Mouse (Mus musculus): Measurements from ENCODE around the gene Padi3. TPM values are rescaled to one million over a fixed set of nuclear protein-coding genes. Genes with fewer than 3 reads are reported as not detected.

Gene Padi3
- polyA plus RNA-seq, 1 experiment from 2014 or later = not detected

DNA sequence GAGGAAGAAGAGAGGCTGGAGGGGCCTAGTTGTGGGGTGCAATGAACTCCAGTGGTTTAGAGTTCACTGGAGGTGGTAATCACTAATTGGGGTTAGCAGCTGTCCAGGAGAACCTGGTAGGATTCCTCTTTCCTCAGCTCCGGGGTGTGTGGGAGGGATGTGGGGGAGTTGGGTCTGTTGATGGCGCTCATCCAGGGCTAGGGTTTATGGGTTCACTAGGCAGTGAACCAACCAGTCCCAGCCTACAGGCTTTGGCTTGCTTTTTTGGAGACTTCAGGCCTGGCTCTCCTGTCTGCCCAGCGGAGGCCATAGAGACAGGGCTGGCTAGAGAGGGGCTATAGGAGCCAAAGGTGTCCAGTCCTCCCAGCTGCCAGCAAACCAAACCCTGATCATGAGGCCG lies 20.5 kb downstream of the Padi3 start:
- Histone ChIP-seq H3K9ac (no peak overlapping the region), H3K27me3 (replicated peaks) (no peaks in the 10 kb centered on the region), H3K27ac (no peak overlapping the region), H3K9me3 (no peaks in the 10 kb centered on the region), H3K4me1 (no peaks in the 10 kb centered on the region), H3K36me3 (replicated peaks) (no peaks in the 10 kb centered on the region), H3K4me3 (no peak overlapping the region), H3K4me2 (no peak overlapping the region)
- no peak for ATAC-seq (replicated peaks)
- whole genome bisulfite sequencing = 94% methylated on average over 4 of the region's 4 CpGs

DNA sequence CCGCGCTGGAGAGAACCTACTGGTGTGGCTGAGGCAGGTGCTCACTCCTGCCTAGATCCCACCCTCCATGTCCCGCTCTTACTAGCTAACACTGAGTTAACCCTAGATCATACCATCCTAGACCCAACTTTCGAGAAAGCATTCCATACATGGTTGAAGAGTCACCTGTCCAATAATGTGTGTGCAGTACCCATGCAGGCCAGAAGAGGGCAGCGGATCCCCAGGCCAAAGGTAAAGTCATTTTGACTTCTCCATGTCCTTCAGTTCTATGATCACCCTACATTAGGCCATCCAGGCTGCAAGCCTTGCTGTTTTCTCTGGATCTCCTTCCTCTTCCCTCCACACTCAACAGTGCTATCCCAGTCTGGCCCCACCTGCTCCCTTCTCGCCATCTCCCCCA lies 21.5 kb downstream of the Padi3 start:
- no peaks in the 10 kb centered on the region for H3K9me3 ChIP-seq
- H3K4me3 ChIP-seq = no peak overlapping the region
- no peak overlapping the region for H3K27ac ChIP-seq
- ATAC-seq (replicated peaks) = no peak
- no peaks in the 10 kb centered on the region for H3K36me3 ChIP-seq (replicated peaks)
- no peaks in the 10 kb centered on the region for H3K27me3 ChIP-seq (replicated peaks)
- H3K9ac ChIP-seq = no peak overlapping the region
- WGBS = 48% methylated on average over 6 of the region's 6 CpGs
- no peak overlapping the region for H3K4me2 ChIP-seq
- no peaks in the 10 kb centered on the region for H3K4me1 ChIP-seq

DNA sequence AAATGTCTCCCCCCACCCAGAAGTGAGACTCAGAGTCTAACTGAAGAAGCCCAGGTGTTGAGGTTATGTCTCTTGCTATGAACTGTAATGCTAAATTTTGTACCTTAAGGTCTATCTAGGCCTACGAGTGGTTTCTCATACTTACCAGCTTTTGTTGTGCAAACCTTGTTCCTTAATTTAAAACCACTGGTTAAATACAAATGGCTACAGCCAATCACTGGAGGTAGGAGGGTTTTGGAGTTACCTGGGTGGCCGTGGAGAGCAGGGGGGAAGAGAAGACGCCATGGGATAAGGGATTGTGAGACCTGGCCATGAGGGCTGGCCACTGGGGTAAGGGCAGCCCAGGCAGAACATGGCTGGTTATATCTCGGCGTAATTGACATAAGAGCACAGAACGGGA lies 22.2 kb downstream of the Padi3 start:
- Histone ChIP-seq H3K9me3 (no peaks in the 10 kb centered on the region), H3K27ac (no peak overlapping the region)

DNA sequence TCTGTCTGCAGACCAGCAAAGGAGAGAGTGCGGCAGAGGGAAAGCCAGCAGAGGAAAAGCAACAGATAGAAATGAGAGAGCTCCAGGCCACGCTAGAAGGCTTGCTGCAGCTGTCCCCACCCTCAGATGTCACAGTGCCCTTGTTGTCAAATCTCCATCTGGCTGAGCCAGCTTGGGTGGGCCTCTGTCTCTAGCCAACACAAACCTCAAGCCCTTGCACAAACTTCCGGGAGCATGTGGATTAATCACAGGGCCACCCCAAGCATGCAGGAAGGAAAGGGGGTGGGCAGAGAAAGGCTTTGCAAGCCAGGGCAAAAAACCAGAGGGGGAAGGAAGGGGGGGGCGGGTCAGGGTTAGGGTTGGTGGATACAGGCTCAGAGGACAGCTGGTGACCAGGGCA lies 23.0 kb downstream of the Padi3 start:
- Histone ChIP-seq H3K4me1 (no peaks in the 10 kb centered on the region), H3K27me3 (replicated peaks) (no peaks in the 10 kb centered on the region), H3K9ac (no peak overlapping the region), H3K4me3 (no peak overlapping the region), H3K4me2 (no peak overlapping the region), H3K9me3 (no peaks in the 10 kb centered on the region), H3K36me3 (replicated peaks) (no peaks in the 10 kb centered on the region), H3K27ac (no peak overlapping the region)
- 71% methylated on average over 4 of the region's 4 CpGs for WGBS
- no peak for ATAC-seq (replicated peaks)

More for the DNA sequence above, 22.2 kb downstream of the Padi3 start:
- no peak overlapping the region for H3K9ac ChIP-seq
- ATAC-seq (replicated peaks) = no peak
- no peak overlapping the region for H3K4me3 ChIP-seq
- H3K36me3 ChIP-seq (replicated peaks) = no peaks in the 10 kb centered on the region
- no peaks in the 10 kb centered on the region for H3K4me1 ChIP-seq
- 77% methylated on average over 6 of the region's 6 CpGs for WGBS
- no peaks in the 10 kb centered on the region for H3K27me3 ChIP-seq (replicated peaks)
- H3K4me2 ChIP-seq = no peak overlapping the region

DNA sequence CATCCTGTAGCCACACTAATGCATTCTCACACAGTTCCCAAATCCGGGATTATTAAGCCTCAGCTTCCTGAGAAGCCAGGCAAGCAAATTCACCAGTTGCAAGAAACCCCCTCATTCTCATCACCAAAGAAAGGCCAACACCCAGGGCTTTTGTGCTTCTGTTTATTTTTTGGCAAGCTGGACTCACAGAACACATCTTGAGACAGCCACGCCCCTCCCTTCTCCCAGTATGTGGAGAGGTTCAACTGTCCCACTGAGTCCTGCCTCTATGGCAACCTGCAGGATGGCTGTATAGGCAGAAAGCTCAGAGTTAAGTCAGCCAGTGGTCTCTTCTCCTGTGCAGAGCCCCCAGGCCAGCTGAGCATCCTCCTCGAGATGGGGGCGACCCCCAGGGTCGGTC lies 25.2 kb downstream of the Padi3 start:
- H3K4me1 ChIP-seq = no peaks in the 10 kb centered on the region
- no peaks in the 10 kb centered on the region for H3K36me3 ChIP-seq (replicated peaks)
- WGBS = 81% methylated on average over 5 of the region's 5 CpGs
- H3K4me2 ChIP-seq = no peak overlapping the region
- no peak overlapping the region for H3K4me3 ChIP-seq
- H3K27me3 ChIP-seq (replicated peaks) = no peaks in the 10 kb centered on the region
- H3K9ac ChIP-seq = no peak overlapping the region
- no peak overlapping the region for H3K27ac ChIP-seq
- H3K9me3 ChIP-seq = no peaks in the 10 kb centered on the region
- ATAC-seq (replicated peaks) = no peak

DNA sequence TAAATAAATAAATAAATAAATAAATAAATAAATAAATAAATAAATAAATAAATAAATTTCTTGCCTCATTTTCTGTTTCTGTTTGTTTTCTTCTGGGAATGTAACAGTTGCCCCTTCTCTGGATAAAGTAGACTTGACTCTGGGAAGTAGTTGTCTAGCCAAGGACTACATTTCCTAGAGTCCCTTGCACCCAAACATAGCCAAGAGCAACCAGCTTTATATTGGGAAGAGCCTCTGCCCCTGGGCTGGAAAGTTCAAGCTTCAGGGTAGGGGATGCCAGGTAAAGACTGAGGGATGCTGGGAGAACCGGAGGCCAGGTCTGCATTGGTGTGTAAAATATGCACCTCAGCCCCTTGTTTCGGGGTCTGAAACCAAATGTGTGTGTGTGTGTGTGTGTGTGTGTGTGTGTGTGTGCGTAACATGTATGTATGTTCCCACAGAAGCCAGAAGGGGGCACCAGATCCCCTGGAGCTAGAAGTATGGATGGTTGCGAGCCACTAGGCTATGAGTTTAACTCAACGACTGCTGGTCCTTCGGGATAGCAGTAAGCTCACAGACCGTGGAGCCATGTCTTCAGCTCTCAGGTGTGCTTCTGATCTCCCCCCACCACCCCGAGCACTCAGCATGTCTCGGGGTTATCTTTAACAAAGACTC lies 26.0 kb downstream of the Padi3 start:
- no peak for ATAC-seq (replicated peaks)
- no peaks in the 10 kb centered on the region for H3K9me3 ChIP-seq
- H3K4me3 ChIP-seq = no peak overlapping the region
- WGBS = 92% methylated on average over 9 of the region's 9 CpGs
- no peaks in the 10 kb centered on the region for H3K4me1 ChIP-seq
- H3K27ac ChIP-seq = no peak overlapping the region
- H3K36me3 ChIP-seq (replicated peaks) = no peaks in the 10 kb centered on the region
- no peaks in the 10 kb centered on the region for H3K27me3 ChIP-seq (replicated peaks)
- H3K4me2 ChIP-seq = no peak overlapping the region
- no peak overlapping the region for H3K9ac ChIP-seq

DNA sequence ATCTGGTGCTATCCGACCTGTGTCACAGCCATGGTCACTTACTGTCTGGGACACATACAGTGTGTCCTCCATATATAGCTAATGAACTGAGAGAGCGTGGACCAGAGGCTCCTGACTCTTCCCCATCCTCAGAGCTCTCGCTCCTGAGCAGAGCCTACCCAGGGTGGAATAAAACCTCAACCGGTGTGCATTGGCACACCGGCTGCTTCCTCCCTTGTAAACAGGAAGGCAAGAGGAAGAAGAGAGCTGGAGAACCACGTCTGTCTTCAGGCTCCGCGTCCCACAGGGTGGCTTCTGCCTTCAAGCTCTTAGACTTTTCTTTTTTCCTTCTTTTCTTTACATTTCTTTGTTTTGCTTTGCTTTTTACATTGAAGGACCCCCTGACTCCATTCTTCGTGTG lies 27.6 kb downstream of the Padi3 start:
- 89% methylated on average over 9 of the region's 9 CpGs for WGBS
- Histone ChIP-seq H3K4me1 (no peaks in the 10 kb centered on the region), H3K27ac (no peak overlapping the region), H3K36me3 (replicated peaks) (no peaks in the 10 kb centered on the region), H3K4me2 (no peak overlapping the region), H3K9me3 (no peaks in the 10 kb centered on the region), H3K9ac (no peak overlapping the region), H3K4me3 (no peak overlapping the region), H3K27me3 (replicated peaks) (no peaks in the 10 kb centered on the region)
- no peak for ATAC-seq (replicated peaks)

DNA sequence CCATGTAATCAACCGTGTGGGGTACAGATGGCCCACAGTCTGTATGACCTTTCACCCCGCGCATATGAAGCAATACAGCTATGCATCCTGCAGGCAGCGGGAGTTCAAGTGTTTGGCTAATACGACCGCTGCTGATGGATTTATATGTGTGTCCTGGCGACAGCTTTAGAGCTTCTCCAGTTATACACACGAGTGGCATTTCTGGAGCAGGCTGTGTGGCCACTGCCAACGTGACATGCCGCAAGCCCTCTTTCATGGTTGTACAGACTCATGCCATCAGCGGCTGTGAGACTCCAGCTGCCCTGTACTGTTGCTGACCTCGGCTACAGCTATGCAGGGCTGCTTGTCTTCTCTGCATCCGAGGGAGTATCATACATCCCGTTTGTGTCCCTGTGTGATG lies 29.9 kb downstream of the Padi3 start:
- H3K4me1 ChIP-seq = no peaks in the 10 kb centered on the region
- H3K36me3 ChIP-seq (replicated peaks) = no peaks in the 10 kb centered on the region
- no peak overlapping the region for H3K9ac ChIP-seq
- ATAC-seq (replicated peaks) = no peak
- H3K4me2 ChIP-seq = no peak overlapping the region
- 86% methylated on average over 14 of the region's 14 CpGs for WGBS
- H3K9me3 ChIP-seq = no peaks in the 10 kb centered on the region
- no peak overlapping the region for H3K4me3 ChIP-seq
- no peak overlapping the region for H3K27ac ChIP-seq
- no peaks in the 10 kb centered on the region for H3K27me3 ChIP-seq (replicated peaks)

DNA sequence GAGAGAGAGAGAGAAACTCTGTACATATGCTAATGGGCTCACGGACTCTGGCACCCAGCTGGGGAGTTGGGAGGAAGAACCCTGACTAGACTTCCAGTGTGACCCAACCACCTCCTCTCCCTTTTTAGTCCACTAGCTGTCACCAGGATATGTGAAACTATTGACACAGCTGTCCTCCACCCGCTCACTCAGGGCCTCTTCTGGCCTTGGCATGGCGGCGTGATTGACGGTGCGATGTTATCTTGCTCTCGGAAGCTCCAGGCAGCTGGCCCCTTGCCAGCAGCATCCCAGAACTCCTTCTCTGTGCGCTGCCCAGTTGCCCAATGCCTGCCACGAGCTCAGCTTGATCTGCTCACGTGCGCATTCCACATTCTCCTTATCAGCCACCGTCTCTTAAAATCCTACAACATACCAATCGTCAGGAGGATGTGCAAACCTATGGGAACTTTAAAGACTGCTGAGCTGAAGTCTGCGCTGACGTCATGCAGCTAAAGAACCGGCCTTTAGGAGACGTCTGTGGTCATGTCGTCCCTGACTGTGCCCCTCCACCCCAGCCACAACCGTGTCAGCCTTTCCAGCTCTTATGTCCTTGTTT lies 30.5 kb downstream of the Padi3 start:
- no peak overlapping the region for H3K4me2 ChIP-seq
- H3K27ac ChIP-seq = no peak overlapping the region
- H3K36me3 ChIP-seq (replicated peaks) = no peaks in the 10 kb centered on the region
- WGBS = 64% methylated on average over 19 of the region's 19 CpGs
- H3K27me3 ChIP-seq (replicated peaks) = no peaks in the 10 kb centered on the region
- no peaks in the 10 kb centered on the region for H3K9me3 ChIP-seq
- no peaks in the 10 kb centered on the region for H3K4me1 ChIP-seq
- no peak overlapping the region for H3K4me3 ChIP-seq
- ATAC-seq (replicated peaks) = no peak
- H3K9ac ChIP-seq = no peak overlapping the region

DNA sequence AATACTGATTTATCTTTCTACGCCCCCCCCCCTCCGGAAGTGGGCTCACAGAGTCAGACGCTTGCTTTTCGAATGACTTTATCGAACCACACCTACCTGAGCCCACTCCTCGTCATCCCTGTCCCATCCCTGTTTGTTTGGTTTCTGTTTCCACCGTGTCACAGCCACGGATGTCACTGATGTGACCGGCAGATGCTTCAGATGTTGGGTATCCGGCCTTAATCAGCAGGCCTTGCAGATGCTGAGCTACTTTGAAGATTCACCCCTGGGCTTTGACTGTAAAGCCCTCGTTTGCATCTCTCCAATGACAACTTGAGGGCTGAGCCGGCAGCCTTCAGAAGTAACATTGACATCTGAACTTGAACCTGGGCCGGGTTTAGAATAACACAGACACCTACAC lies 33.8 kb downstream of the Padi3 start:
- Histone ChIP-seq H3K4me1 (no peaks in the 10 kb centered on the region), H3K4me2 (no peak overlapping the region), H3K9ac (no peak overlapping the region), H3K9me3 (no peaks in the 10 kb centered on the region), H3K4me3 (no peak overlapping the region), H3K27ac (no peak overlapping the region), H3K36me3 (replicated peaks) (no peaks in the 10 kb centered on the region), H3K27me3 (replicated peaks) (no peaks in the 10 kb centered on the region)
- 69% methylated on average over 13 of the region's 13 CpGs for WGBS
- no peak for ATAC-seq (replicated peaks)

DNA sequence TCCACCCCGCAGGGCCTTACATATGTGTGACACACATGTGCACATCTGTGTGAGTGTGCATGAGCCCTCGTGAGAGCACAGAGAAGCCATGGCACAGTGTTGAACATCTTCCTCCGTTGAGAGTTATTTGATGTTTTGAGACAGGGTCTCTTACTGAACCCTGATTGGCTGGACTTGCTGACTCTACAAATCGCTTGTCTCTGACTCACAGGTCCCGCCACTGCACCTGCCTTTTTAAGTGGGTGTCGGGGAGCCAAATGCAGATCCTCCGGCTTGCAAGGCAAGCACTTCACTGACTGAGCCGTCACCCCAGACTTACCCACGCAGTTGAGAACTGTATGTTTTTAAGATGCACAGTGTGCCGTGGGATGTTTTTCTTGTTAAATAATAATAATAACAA lies 34.6 kb downstream of the Padi3 start:
- Histone ChIP-seq H3K36me3 (replicated peaks) (no peaks in the 10 kb centered on the region), H3K4me1 (no peaks in the 10 kb centered on the region), H3K9me3 (no peaks in the 10 kb centered on the region), H3K27me3 (replicated peaks) (no peaks in the 10 kb centered on the region), H3K4me2 (no peak overlapping the region), H3K4me3 (no peak overlapping the region), H3K9ac (no peak overlapping the region), H3K27ac (no peak overlapping the region)
- 87% methylated on average over 10 of the region's 10 CpGs for WGBS
- ATAC-seq (replicated peaks) = no peak

DNA sequence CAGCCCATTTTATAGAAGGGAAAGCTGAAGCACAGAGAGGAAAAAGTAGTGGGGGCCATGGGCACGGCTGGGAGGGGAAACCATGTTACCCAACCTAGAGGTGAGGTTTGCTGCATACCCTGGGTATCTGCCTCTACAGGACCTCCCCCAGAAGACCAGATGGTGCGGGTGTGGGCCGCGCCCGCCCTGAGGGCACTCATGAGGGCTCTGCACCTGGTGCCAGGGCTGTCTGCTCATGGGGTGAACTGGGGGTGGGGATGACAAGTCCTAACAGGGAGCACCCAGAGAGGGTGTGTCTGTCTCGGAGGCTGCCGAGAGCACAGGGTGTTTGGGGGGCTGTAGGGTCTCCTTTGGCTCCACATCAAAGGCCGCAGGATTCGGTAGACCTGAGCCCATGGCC lies 35.6 kb downstream of the Padi3 start:
- Histone ChIP-seq H3K4me1 (peaks cover 4% of the 10 kb centered on the region; the same call in 1 of the 2 replicates), H3K27ac (no peak overlapping the region), H3K9ac (no peak overlapping the region), H3K4me3 (no peak overlapping the region), H3K4me2 (no peak overlapping the region), H3K27me3 (replicated peaks) (no peaks in the 10 kb centered on the region), H3K9me3 (no peaks in the 10 kb centered on the region), H3K36me3 (replicated peaks) (no peaks in the 10 kb centered on the region)
- 92% methylated on average over 9 of the region's 9 CpGs for WGBS
- ATAC-seq (replicated peaks) = no peak

DNA sequence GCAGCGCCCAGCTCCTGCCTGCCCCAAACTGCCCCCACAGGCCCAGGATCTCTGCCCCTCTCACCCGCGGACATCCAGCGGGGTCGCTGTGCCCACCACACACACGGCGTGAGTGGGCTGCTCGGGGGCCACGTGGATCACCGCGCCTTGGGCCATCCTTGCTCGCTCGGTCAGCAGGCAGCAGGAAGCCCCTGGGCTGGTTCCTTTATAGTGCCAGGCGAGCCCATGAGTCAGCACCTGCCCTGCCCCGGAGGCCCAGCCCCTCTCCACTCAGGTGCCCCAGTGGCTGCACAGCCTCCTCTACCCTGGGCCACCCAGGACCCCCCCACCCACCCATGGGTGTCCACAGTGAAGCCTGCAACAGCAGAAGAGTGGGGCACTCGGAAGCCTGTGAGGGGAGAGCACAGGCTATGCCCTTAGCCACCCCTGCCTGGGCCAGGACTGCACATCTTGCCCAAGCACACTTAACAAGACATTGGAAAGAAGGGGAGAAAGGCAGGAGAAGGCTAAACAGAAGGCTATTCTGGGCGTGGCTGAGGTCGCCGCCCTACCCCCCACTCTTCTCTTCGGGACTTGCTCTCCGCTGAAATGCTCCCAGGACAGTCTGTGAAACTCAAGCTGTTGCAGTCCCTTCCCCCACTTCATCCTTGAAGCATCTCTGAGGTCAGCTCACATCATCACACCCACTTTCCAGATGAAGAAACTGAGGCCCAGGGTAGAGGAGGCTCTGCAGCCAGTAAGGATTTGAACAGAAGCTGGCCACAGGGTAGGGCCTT lies 36.2 kb downstream of the Padi3 start, which contains the start of gene Padi4:
TSS of gene Padi4 (minus strand) at position 212 of the 776 bp plus-strand sequence.
- no peak within 1 kb of the TSS for H3K4me2 ChIP-seq
- H3K4me3 ChIP-seq = no peak within 1 kb of the TSS
- H3K27me3 ChIP-seq (replicated peaks) = no peaks in the 10 kb centered on the region
- 90% methylated on average over 21 of the region's 21 CpGs for WGBS
- peaks cover 4% of the 10 kb centered on the region; the same call in 1 of the 2 replicates for H3K4me1 ChIP-seq
- no peak within 1 kb of the TSS for H3K9ac ChIP-seq
- no peaks in the 10 kb centered on the region for H3K9me3 ChIP-seq
- H3K36me3 ChIP-seq (replicated peaks) = no peaks in the 10 kb centered on the region
- no peak within 1 kb of the TSS for H3K27ac ChIP-seq
- no peak for ATAC-seq (replicated peaks)

Data from midbrain, embryonic 15.5 days (tissue).